Mouse (Mus musculus): ENCODE measurements around the gene Slit3. TPM values are rescaled to one million over a fixed set of nuclear protein-coding genes. Genes with fewer than 3 reads are reported as not detected.

Slit3 gene
- polyA plus RNA-seq, 1 experiment, result not detected

DNA sequence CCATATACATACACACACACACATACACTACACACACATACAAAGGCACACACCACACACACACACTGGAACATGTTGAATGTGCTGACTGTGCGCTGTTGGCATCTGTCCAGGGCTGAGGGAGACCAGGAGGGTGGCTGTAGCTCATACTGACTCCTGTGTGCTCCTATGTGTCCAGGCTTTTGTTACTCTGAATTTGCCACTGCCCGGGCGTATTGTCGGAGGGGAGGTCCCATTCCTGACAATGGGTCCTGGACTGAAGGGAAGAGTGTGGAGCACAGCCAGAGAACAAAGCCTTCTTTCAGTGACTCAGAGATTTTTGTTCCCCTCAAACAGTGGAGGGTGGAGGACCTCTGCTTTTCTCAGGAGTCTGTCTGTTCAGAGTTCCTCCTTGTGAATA lies 402.7 kb downstream of the Slit3 start:
- no peaks in the 10 kb centered on the region for H3K9me3 ChIP-seq (ENCODE audit: control insufficient read depth, low read length)
- no peak for TF ChIP-seq GATA1 (IDR thresholded peaks at IDR 0.05; ENCODE audit: low read length)
- no peak overlapping the region for H3K4me3 ChIP-seq (replicated peaks)
- no peaks in the 10 kb centered on the region for H3K27me3 ChIP-seq (ENCODE audit: control insufficient read depth)
- H3K36me3 ChIP-seq (ENCODE audit: control insufficient read depth), result no peaks in the 10 kb centered on the region
- no peaks in the 10 kb centered on the region for H3K4me1 ChIP-seq (ENCODE audit: control insufficient read depth)

DNA sequence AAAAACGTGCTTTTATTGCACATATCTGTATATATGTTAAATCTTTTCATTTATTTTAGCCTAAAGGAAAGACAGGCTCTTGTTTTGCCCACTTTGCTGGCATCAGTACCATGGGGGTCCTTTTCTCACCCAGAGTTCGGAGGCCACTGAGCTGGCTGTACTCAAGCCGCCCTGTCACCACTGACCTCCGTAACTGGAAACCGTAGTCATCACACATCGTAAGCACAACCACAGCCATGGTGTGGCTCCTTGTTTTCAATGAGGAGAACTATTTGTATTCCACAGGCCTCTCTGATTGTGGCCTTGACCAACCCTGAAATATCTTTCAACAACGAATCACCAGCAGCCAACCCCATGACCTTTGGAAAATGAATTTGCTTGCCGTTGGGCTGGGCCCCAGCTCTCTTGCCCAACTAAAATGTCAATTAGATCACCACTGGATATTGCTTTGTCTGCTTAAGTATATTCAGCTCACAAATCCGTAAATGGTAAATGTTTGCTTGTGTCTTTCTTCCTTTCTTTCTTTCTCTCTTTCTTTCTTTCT lies 405.3 kb downstream of the Slit3 start:
- Histone ChIP-seq H3K4me1 (ENCODE audit: control insufficient read depth) (no peaks in the 10 kb centered on the region), H3K27me3 (ENCODE audit: control insufficient read depth) (no peaks in the 10 kb centered on the region), H3K9me3 (ENCODE audit: control insufficient read depth, low read length) (no peaks in the 10 kb centered on the region), H3K4me3 (replicated peaks) (no peak overlapping the region), H3K36me3 (ENCODE audit: control insufficient read depth) (no peaks in the 10 kb centered on the region)
- TF ChIP-seq TAL1 (IDR thresholded peaks at IDR 0.05; ENCODE audit: low read length), result no peak
- no peak for TF ChIP-seq GATA1 (IDR thresholded peaks at IDR 0.05; ENCODE audit: low read length)

DNA sequence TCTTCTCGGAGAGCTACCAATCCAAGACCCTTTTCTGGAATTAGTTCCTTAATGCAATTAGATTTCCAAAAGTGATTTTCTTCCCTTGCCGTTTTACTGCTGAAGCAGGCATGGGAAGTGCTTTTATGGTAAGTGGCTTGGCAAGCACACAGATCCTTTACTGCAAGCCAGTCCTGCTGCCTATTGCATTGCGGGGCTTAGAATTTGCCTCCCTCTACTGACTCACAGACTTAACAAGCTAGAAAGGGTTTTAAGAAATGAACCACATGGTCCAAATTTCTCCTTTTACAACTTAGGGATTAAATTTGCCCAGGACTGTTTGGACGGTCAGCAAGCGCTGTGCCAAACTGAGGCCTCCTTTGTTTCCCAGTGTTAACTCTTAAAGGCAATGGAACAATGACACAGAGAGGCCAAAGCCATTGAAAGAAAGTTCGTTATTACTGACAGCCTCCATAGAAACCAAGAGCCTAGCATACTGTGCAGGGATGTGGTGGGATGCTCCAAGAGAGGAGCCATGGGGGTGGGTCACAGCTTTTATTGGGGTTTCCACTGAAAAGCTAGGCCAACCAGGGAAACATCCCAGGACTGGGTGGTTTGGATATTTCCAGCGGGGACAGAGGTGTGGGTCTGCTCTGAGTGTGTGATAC lies 406.9 kb downstream of the Slit3 start:
- Histone ChIP-seq H3K36me3 (ENCODE audit: control insufficient read depth) (no peaks in the 10 kb centered on the region), H3K27me3 (ENCODE audit: control insufficient read depth) (no peaks in the 10 kb centered on the region), H3K4me3 (replicated peaks) (no peak overlapping the region), H3K9me3 (ENCODE audit: control insufficient read depth, low read length) (no peaks in the 10 kb centered on the region), H3K4me1 (ENCODE audit: control insufficient read depth) (no peaks in the 10 kb centered on the region)
- TF ChIP-seq TAL1 (IDR thresholded peaks at IDR 0.05; ENCODE audit: low read length) (no peak), GATA1 (IDR thresholded peaks at IDR 0.05; ENCODE audit: low read length) (no peak)

DNA sequence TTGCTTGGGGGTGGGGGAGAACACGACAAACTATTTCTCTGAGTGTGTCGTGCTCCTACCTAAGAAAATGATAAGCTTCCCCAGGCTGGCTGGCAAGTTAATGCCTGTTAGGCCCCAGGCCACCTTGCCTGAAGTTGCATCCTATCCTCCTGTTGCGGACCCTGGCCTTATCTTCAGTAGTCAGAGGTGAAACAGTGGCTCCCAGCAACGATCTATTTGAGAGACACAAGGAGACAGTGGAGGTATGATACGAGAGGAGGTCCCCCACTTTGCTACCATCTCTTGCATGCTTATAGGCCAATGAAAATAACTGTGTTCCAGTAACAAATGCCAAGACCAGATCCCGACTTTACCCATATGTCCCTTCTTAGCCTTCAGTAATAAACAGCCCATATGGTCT lies 414.0 kb downstream of the Slit3 start:
- no peaks in the 10 kb centered on the region for H3K9me3 ChIP-seq (ENCODE audit: control insufficient read depth, low read length)
- no peaks in the 10 kb centered on the region for H3K4me1 ChIP-seq (ENCODE audit: control insufficient read depth)
- TF ChIP-seq TAL1 (IDR thresholded peaks at IDR 0.05; ENCODE audit: low read length), result no peak
- no peak for TF ChIP-seq GATA1 (IDR thresholded peaks at IDR 0.05; ENCODE audit: low read length)
- H3K4me3 ChIP-seq (replicated peaks), result no peak overlapping the region
- H3K27me3 ChIP-seq (ENCODE audit: control insufficient read depth), result no peaks in the 10 kb centered on the region
- no peaks in the 10 kb centered on the region for H3K36me3 ChIP-seq (ENCODE audit: control insufficient read depth)

DNA sequence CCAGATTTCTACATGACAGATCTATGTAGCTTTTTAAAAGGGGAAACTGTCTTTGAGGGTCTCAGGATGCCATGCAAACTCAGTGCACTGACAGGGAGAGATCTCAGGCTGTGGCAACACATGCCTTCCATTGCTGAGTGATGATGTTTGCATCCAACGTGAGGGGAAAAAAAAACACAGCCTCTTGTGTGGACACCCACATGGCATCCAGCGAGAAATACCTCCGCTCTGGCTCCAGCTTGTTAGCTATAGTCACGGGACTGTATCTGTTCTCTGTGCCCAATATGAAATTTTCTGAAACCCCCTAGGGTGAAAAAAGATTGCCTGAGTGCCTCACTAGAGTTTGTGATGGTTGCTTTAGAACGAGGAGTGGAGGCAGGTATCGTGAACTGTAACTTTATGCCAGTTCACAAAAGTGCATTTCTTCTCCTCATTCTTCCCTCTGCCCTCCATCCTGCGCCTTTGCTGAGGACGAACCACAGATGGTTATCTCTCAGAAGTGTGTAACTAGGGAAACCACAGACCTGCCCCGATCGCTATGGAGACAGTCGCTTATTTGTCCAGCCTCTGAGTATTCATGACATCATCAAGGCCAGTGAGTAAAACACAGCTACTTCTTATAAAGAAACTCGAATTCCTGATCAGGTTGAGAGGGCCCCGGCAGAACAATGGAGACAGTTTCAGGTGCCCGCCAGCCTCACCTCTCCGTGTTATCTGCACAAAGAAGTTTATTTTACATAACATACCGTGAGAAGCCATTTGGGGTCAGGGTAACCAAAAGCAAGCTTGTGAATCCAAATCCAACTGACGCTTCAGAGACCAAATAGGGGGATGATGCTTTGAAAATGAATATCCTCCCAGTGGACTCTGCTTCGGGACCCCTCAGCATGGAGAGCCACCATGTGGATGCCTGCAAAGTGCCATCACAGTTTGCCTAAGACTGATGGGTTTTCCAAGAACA lies 416.4 kb downstream of the Slit3 start:
- TF ChIP-seq TAL1 (IDR thresholded peaks at IDR 0.05; ENCODE audit: low read length), result no peak
- no peak for TF ChIP-seq GATA1 (IDR thresholded peaks at IDR 0.05; ENCODE audit: low read length)
- H3K4me1 ChIP-seq (ENCODE audit: control insufficient read depth), result no peaks in the 10 kb centered on the region
- H3K36me3 ChIP-seq (ENCODE audit: control insufficient read depth), result no peaks in the 10 kb centered on the region

DNA sequence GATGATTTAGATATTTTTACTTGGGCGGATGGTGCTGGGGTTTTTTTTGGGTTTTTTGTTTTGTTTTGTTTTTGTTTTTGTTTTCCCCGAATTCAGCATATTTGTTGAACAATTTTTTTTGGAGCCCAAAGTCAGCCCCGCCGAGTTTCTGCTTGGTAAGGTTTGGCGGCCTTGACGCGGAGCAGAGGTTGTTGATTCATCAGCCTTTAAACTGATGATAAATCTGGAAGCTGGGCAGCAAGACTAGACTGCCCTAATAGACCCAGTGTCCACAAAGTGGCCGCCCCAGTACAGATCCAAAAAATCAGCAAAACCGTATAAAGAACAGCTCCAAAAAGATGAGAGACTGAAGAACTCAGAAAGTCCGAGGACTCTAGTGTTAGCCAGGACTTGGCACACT lies 421.7 kb downstream of the Slit3 start:
- Histone ChIP-seq H3K4me1 (ENCODE audit: control insufficient read depth) (no peaks in the 10 kb centered on the region), H3K27me3 (ENCODE audit: control insufficient read depth) (peaks cover 16% of the 10 kb centered on the region), H3K4me3 (replicated peaks) (no peak overlapping the region), H3K9me3 (ENCODE audit: control insufficient read depth, low read length) (no peaks in the 10 kb centered on the region), H3K36me3 (ENCODE audit: control insufficient read depth) (no peaks in the 10 kb centered on the region)
- TF ChIP-seq TAL1 (IDR thresholded peaks at IDR 0.05; ENCODE audit: low read length), result no peak

More for the DNA sequence above, 416.4 kb downstream of the Slit3 start:
- H3K9me3 ChIP-seq (ENCODE audit: control insufficient read depth, low read length), result no peaks in the 10 kb centered on the region
- no peak overlapping the region for H3K4me3 ChIP-seq (replicated peaks)
- H3K27me3 ChIP-seq (ENCODE audit: control insufficient read depth), result 0 out of 2 replicates have a peak, but pooled peaks cover 2% of the 10 kb centered on the region

DNA sequence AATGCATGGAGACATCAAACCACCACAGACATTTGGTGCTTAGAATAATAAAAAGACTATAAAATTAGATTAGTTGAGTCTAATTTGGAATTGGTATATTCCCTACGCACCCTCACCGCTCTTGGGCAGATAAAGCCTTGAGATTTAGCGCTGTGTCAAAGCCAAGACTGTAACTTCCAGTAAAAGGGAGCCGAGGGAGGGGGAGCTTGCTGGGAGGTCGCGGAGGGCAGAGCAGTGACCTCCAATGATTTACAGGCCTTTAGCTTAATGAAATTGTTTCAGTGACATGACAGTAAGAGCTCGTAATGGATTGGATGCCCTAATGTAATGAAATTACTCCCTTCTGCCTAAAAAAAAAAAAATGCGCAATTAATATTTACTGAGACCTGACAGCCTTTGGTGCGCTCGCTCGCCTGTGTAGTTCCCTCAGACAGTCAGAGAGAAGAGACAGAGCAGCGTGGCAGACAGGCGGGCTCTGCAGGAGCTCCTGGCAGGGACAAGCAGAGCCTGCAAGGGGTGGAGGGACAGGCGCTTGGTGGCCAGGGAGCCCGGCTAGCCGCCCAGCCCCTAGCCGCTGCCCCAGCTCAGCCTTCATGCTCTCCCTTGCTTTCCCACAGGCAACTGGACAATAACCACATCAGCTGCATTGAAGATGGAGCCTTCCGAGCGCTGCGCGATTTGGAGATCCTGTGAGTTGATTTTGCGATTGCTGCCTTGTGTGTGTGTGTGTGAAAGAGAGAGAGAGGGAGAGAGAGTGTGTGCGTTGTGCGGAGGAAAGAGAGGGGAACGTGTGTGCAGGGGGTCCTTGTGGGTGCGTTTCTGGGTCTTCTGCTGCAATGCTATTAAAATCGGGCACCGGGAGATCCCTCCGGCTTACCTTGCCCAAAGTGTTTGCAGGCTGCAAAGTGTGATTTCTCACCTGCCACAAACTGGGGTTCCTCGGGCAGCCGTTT lies 423.4 kb downstream of the Slit3 start:
- TF ChIP-seq TAL1 (IDR thresholded peaks at IDR 0.05; ENCODE audit: low read length), result no peak
- no peak for TF ChIP-seq GATA1 (IDR thresholded peaks at IDR 0.05; ENCODE audit: low read length)
- H3K9me3 ChIP-seq (ENCODE audit: control insufficient read depth, low read length), result no peaks in the 10 kb centered on the region
- no peaks in the 10 kb centered on the region for H3K4me1 ChIP-seq (ENCODE audit: control insufficient read depth)
- no peak overlapping the region for H3K4me3 ChIP-seq (replicated peaks)
- H3K27me3 ChIP-seq (ENCODE audit: control insufficient read depth), result peaks cover 16% of the 10 kb centered on the region
- no peaks in the 10 kb centered on the region for H3K36me3 ChIP-seq (ENCODE audit: control insufficient read depth)

DNA sequence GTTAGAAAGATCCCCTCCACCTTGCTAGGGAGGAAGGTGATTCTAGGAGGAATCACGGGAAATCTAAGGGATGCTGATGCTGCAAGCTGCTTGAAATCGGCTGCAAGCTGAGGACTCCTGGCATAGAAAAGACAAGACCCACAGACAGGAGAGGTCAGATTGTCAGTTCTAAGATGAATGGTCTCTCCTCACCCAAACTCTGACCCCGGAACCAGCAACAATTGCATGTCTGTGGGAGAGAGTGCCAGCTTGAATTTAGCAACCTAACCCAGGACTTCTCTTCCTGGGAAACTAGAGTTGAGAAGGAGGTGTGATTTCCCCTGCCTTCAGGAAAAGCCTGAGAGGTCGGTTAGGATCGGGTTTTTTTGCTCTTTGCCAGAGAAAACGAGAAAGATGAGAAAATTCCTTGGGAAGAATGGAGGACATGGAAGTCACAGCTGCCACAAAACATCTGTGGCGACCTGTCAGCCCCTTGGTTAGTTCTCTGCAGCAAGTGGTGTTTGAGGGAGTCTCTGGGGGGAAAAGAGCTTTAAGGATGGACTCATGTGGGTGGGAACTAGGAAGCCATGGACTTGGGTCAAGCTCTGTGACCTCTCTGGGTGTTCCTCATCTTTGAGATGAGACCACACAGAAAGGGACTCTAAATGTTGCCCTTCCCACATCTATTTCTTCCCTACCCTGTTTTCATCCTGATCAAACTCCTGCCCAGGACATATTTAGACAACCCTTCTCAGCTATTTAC lies 425.2 kb downstream of the Slit3 start:
- peaks cover 14% of the 10 kb centered on the region for H3K27me3 ChIP-seq (ENCODE audit: control insufficient read depth)
- TF ChIP-seq GATA1 (IDR thresholded peaks at IDR 0.05; ENCODE audit: low read length) (no peak), TAL1 (IDR thresholded peaks at IDR 0.05; ENCODE audit: low read length) (no peak)
- no peaks in the 10 kb centered on the region for H3K36me3 ChIP-seq (ENCODE audit: control insufficient read depth)
- no peaks in the 10 kb centered on the region for H3K4me1 ChIP-seq (ENCODE audit: control insufficient read depth)
- H3K4me3 ChIP-seq (replicated peaks), result no peak overlapping the region
- no peaks in the 10 kb centered on the region for H3K9me3 ChIP-seq (ENCODE audit: control insufficient read depth, low read length)
